Mouse (Mus musculus) erythroblast, embryonic 14.5 days (primary cell): ENCODE measurements around the gene Fam3b.

Experiments
- GATA1 ChIP-seq: IDR thresholded peaks from 2 replicates; pipeline ENCODE4 v1.6.1; 2012; ENCODE audit warnings: low read length, inconsistent platforms, mixed read lengths
- TAL1 ChIP-seq: IDR thresholded peaks from 3 replicates; pipeline ENCODE4 v1.6.1; 2012; ENCODE audit warnings: low read length, inconsistent platforms, mixed read lengths

GRCm38 (mm10) chr16:97516341-97516740, 1.7 kb upstream of the Fam3b start:
- TF ChIP-seq GATA1 (no peak), TAL1 (no peak)
